Comparison of ENCODE assay signal across 11 mouse cellular contexts in genomic region chr1:191641438-191641837, GRCm38 (mm10).
DNase-seq lines count a peak whose midpoint lies in the region; ATAC-seq lines count a peak whose summit lies in the region.
"Had no signal": no experiment of that assay in that cellular context is flagged by ENCODE, and none has a peak within 500 bp of the region (broad histone marks: within the 10 kb centered on the region; RNA-seq: fewer than 3 reads in every experiment).

No protein-coding gene starts in this region.

- H3K4me2 ChIP-seq in heart, embryonic 11.5 days: no peak overlapping the region
- no peak overlapping the region for H3K4me2 ChIP-seq in heart, embryonic 12.5 days
- H3K4me2 ChIP-seq: limb, embryonic 12.5 days; neural tube, embryonic 12.5 days had no signal

- no peak for ATAC-seq in heart, embryonic 11.5 days (replicated peaks; ENCODE audit: insufficient number of reproducible peaks, low FRiP score, low TSS enrichment)
- no peak for ATAC-seq in heart, embryonic 12.5 days (ENCODE audit: insufficient number of reproducible peaks, low FRiP score)
- ATAC-seq in erythroid progenitor cell, adult 5-6 weeks (replicated peaks; ENCODE audit: low FRiP score, poor library complexity, severe bottlenecking): no peak

- no peaks in the 10 kb centered on the region for H3K36me3 ChIP-seq in heart, embryonic 11.5 days (ENCODE audit: control insufficient read depth, insufficient read depth, low read length)
- H3K36me3 ChIP-seq in heart, embryonic 12.5 days: no peaks in the 10 kb centered on the region
- H3K36me3 ChIP-seq: limb, embryonic 12.5 days; neural tube, embryonic 12.5 days had no signal

- H3K4me3 ChIP-seq in heart, embryonic 11.5 days (ENCODE audit: low read depth, low read length): no peak overlapping the region
- no peak overlapping the region for H3K4me3 ChIP-seq in heart, embryonic 12.5 days
- H3K4me3 ChIP-seq: limb, embryonic 12.5 days; neural tube, embryonic 12.5 days had no signal

- H3K9me3 ChIP-seq in heart, embryonic 11.5 days (replicated peaks; ENCODE audit: control insufficient read depth, low read length): no peaks in the 10 kb centered on the region
- H3K9me3 ChIP-seq in heart, embryonic 12.5 days (replicated peaks): no peaks in the 10 kb centered on the region
- H3K9me3 ChIP-seq: limb, embryonic 12.5 days; neural tube, embryonic 12.5 days had no signal

- no peaks in the 10 kb centered on the region for H3K27me3 ChIP-seq in heart, embryonic 11.5 days (ENCODE audit: control insufficient read depth, insufficient read depth, low read length)
- no peaks in the 10 kb centered on the region for H3K27me3 ChIP-seq in heart, embryonic 12.5 days (replicated peaks)
- H3K27me3 ChIP-seq: limb, embryonic 12.5 days; neural tube, embryonic 12.5 days had no signal

- H3K27ac ChIP-seq in heart, embryonic 11.5 days (ENCODE audit: low read depth, low read length): no peak overlapping the region
- H3K27ac ChIP-seq in heart, embryonic 12.5 days (ENCODE audit: poor library complexity, severe bottlenecking): peak overlapping the region; percentile 51
- H3K27ac ChIP-seq: limb, embryonic 12.5 days; neural tube, embryonic 12.5 days had no signal

- no peak overlapping the region for H3K9ac ChIP-seq in heart, embryonic 11.5 days (ENCODE audit: low read depth, low read length)
- no peak overlapping the region for H3K9ac ChIP-seq in heart, embryonic 12.5 days
- H3K9ac ChIP-seq: limb, embryonic 12.5 days; neural tube, embryonic 12.5 days had no signal

- WGBS in heart, embryonic 11.5 days (ENCODE audit: insufficient replicate concordance): 25% methylated on average over 2 of the region's 2 CpGs
- 28% methylated on average over 2 of the region's 2 CpGs for WGBS in heart, embryonic 12.5 days

- DNase-seq in heart, adult 11 months: peak; percentile 95
- peak; percentile 45 to 80 for DNase-seq in kidney, postnatal 25 days
- peak; percentile 60 for DNase-seq in lung, postnatal 10 days
- DNase-seq in urinary bladder, postnatal 36 days (ENCODE audit: low spot score in 2 of 2): no peak
- DNase-seq in layer of hippocampus, postnatal 10 days (ENCODE audit: low spot score in 2 of 2): no peak
- DNase-seq: B cell, adult 2 months had no signal

- peaks cover 23% of the 10 kb centered on the region for H3K4me1 ChIP-seq in heart, embryonic 11.5 days (ENCODE audit: control insufficient read depth, insufficient read depth, low read length)
- peaks cover 42% of the 10 kb centered on the region for H3K4me1 ChIP-seq in heart, embryonic 12.5 days (replicated peaks)

Comparison
In these comparisons a context has a peak if more than half of its experiments do, and no peak if none do; other contexts are left out.
1. DNase-seq: peak in heart, adult 11 months (single experiment), kidney, postnatal 25 days (2 of 2) and lung, postnatal 10 days (single experiment); none in urinary bladder, postnatal 36 days (0 of 2) and layer of hippocampus, postnatal 10 days (0 of 2).